Mouse (Mus musculus): ENCODE results near the gene Phf7. TPM values are rescaled to one million over a fixed set of nuclear protein-coding genes. Genes with fewer than 3 reads are reported as not detected.

The Phf7 gene
- polyA plus RNA-seq (2012; rRNA removed) (2.1 and 3.1 TPM in 2 replicates), polyA plus RNA-seq (2014; fragmentation: Nextera tagmentation; extraction: Ambion mirVana) (6.0 and 7.5 TPM in 2 replicates)

DNA sequence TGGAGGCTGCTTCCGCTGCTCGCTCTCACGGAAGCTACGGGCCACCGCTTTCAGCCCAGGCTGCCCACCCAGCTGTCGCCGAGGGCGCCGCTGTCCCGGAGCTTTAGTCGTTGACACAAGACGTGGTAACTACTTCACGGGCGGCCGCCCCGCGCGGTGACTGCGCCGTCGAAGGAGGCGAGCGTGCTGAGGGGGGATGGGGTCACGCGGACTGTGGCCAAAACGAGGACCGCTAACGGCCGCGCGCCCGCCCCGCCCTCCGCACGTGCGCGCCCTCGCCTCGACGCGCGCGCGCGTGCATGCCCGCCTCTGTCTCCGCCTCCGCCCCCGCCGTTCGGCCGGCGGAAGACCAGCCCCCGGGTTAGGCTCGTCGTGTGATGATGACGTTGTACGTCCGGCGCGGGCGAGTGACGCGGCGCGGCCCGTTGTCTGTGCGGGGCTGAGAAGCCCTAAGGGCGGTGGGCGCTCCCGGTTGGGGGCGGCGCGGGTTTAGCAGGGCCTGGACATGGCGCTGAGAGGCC, at the start of gene Phf7, which contains the start of gene Bap1:
TSS of gene Phf7 (minus strand) at position 234 of the 521 bp plus-strand sequence.
TSS of gene Bap1 (plus strand) at position 367 of the 521 bp plus-strand sequence.
- peak within 1 kb of the TSS; percentile 97 for H3K4me2 ChIP-seq (ENCODE audit: low read depth)
- H3K27me3 ChIP-seq (ENCODE audit: control insufficient read depth, insufficient read depth, low read length), result no peaks in the 10 kb centered on the region
- H3K4me3 ChIP-seq (ENCODE audit: insufficient read depth in 1 of 2, low read depth in 2 of 2, low read length in 2 of 2), result peak within 1 kb of the TSS; percentile 88 to 97
- ATAC-seq (ENCODE audit: insufficient read depth) (peak; percentile 91), DNase-seq (ENCODE audit: low read depth in 3 of 3, low spot score in 3 of 3) (peak; percentile 86 to 90 (median 86))
- peaks cover 31% of the 10 kb centered on the region for H3K36me3 ChIP-seq (replicated peaks; ENCODE audit: control insufficient read depth, insufficient read depth, low read depth)
- H3K9me3 ChIP-seq (ENCODE audit: control insufficient read depth, low read length), result no peaks in the 10 kb centered on the region
- TF ChIP-seq EP300 (IDR thresholded peaks at IDR 0.05; ENCODE audit: low read depth) (no peak), CTCF (IDR thresholded peaks at IDR 0.05; ENCODE audit: low read depth) (no peak; the same call in 1 of the 2 replicates)
- peaks cover 7 to 9% of the 10 kb centered on the region in 2 experiments for H3K4me1 ChIP-seq (replicated peaks; ENCODE audit: control insufficient read depth in 2 of 2, insufficient read depth in 2 of 2, low read length in 1 of 2)
- peak within 1 kb of the TSS; percentile 58 for H3K27ac ChIP-seq
- WGBS (ENCODE audit: insufficient replicate concordance), result under 1% methylated on average over 75 of the region's 75 CpGs
- H3K9ac ChIP-seq (replicated peaks), result peak within 1 kb of the TSS; percentile 94

DNA sequence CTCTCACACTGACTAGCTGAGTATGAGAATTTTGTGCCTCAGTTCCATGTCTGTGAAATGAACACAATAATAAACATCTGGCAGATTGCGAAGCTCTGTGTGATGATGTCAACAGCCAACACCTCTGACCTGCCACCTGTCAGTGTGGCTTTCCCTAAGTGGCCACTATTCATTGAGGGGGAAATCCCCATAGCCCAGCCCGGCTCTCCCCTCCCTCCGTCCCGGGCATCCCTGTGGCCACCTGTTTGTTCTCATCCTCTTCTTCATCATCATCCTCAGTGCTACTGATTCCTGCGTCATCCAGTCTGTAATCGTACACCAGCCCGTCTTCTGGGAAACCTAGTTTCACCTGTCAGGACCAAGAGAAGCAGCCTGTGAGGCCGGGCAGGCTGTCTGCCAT, 34.6 kb upstream of the Phf7 start:
- Histone ChIP-seq H3K36me3 (replicated peaks; ENCODE audit: control insufficient read depth, insufficient read depth, low read depth) (no peaks in the 10 kb centered on the region), H3K4me1 (replicated peaks; ENCODE audit: control insufficient read depth in 2 of 2, insufficient read depth in 2 of 2, low read length in 1 of 2) (no peaks in the 10 kb centered on the region), H3K4me2 (ENCODE audit: low read depth) (no peak overlapping the region), H3K9me3 (ENCODE audit: control insufficient read depth, low read length) (no peaks in the 10 kb centered on the region), H3K27ac (no peak overlapping the region), H3K9ac (replicated peaks) (no peak overlapping the region), H3K27me3 (ENCODE audit: control insufficient read depth, insufficient read depth, low read length) (no peaks in the 10 kb centered on the region), H3K4me3 (ENCODE audit: insufficient read depth in 1 of 2, low read depth in 2 of 2, low read length in 2 of 2) (no peak overlapping the region)
- no peak for ATAC-seq (ENCODE audit: insufficient read depth)
- no peak for TF ChIP-seq EP300 (IDR thresholded peaks at IDR 0.05; ENCODE audit: low read depth)
- TF ChIP-seq CTCF (IDR thresholded peaks at IDR 0.05; ENCODE audit: low read depth), result no peak
- WGBS (ENCODE audit: insufficient replicate concordance), result 65% methylated on average over 8 of the region's 8 CpGs
- DNase-seq (ENCODE audit: low read depth in 3 of 3, low spot score in 3 of 3), result no peak

DNA sequence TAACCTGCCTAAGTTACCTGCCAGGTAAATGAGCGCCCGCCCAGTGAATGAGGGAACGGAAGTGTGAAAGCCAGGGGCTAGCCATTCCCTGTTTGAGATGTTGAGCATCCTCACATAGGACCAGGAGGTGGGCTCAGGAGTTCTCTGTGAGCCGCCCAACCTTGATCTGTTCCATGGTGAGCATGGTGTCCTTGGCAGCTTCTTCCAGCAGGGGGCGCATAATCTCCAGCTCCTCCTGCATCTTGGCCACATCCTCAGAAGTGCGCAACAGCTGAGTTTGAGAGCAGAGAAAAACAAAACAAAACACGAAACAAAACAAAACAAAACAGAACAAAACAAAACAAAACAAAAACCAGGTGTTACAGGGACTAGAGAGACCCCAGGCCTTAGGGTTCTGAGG, 21.0 kb upstream of the Phf7 start:
- ATAC-seq (ENCODE audit: insufficient read depth), result no peak

DNA sequence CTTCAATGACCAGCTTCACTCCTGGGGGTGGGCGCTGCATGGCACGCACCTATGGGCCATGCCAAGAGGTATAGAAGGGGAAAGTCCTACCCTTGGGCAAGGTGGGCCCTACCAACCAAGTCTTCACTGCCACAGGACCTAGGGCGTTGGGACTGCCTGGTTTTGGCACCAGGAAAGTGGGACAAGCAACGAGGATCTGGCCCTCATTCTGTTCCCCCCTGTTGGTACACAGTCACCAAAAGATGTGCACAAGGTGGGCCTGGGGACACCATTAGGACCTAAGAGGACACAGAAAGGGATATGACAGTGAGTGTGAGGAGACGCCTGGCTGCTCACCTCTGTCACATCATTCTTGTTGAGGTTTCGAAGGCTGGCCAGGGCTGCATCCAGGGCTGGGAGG, 20.0 kb upstream of the Phf7 start:
- Histone ChIP-seq H3K27ac (no peak overlapping the region), H3K4me2 (ENCODE audit: low read depth) (no peak overlapping the region), H3K4me1 (replicated peaks; ENCODE audit: control insufficient read depth in 2 of 2, insufficient read depth in 2 of 2, low read length in 1 of 2) (no peaks in the 10 kb centered on the region), H3K9me3 (ENCODE audit: control insufficient read depth, low read length) (no peaks in the 10 kb centered on the region), H3K9ac (replicated peaks) (no peak overlapping the region), H3K36me3 (replicated peaks; ENCODE audit: control insufficient read depth, insufficient read depth, low read depth) (no peaks in the 10 kb centered on the region), H3K4me3 (ENCODE audit: insufficient read depth in 1 of 2, low read depth in 2 of 2, low read length in 2 of 2) (no peak overlapping the region), H3K27me3 (ENCODE audit: control insufficient read depth, insufficient read depth, low read length) (no peaks in the 10 kb centered on the region)
- no peak for TF ChIP-seq CTCF (IDR thresholded peaks at IDR 0.05; ENCODE audit: low read depth)
- no peak for TF ChIP-seq EP300 (IDR thresholded peaks at IDR 0.05; ENCODE audit: low read depth)
- ATAC-seq (ENCODE audit: insufficient read depth) (no peak), DNase-seq (ENCODE audit: low read depth in 3 of 3, low spot score in 3 of 3) (no peak)
- 67% methylated on average over 6 of the region's 6 CpGs for WGBS (ENCODE audit: insufficient replicate concordance)

More for the DNA sequence above, 21.0 kb upstream of the Phf7 start:
- H3K27me3 ChIP-seq (ENCODE audit: control insufficient read depth, insufficient read depth, low read length), result no peaks in the 10 kb centered on the region
- no peak for TF ChIP-seq EP300 (IDR thresholded peaks at IDR 0.05; ENCODE audit: low read depth)
- peak; percentile 96 for TF ChIP-seq CTCF (IDR thresholded peaks at IDR 0.05; ENCODE audit: low read depth)
- no peaks in the 10 kb centered on the region for H3K9me3 ChIP-seq (ENCODE audit: control insufficient read depth, low read length)
- no peaks in the 10 kb centered on the region for H3K36me3 ChIP-seq (replicated peaks; ENCODE audit: control insufficient read depth, insufficient read depth, low read depth)
- H3K4me2 ChIP-seq (ENCODE audit: low read depth), result no peak overlapping the region
- H3K27ac ChIP-seq, result no peak overlapping the region
- H3K9ac ChIP-seq (replicated peaks), result no peak overlapping the region
- WGBS (ENCODE audit: insufficient replicate concordance), result 22% methylated on average over 7 of the region's 7 CpGs
- peak in 2 of 3 experiments; percentile 34 to 46 for DNase-seq (ENCODE audit: low read depth in 3 of 3, low spot score in 3 of 3)
- no peaks in the 10 kb centered on the region for H3K4me1 ChIP-seq (replicated peaks; ENCODE audit: control insufficient read depth in 2 of 2, insufficient read depth in 2 of 2, low read length in 1 of 2)
- H3K4me3 ChIP-seq (ENCODE audit: insufficient read depth in 1 of 2, low read depth in 2 of 2, low read length in 2 of 2), result no peak overlapping the region

DNA sequence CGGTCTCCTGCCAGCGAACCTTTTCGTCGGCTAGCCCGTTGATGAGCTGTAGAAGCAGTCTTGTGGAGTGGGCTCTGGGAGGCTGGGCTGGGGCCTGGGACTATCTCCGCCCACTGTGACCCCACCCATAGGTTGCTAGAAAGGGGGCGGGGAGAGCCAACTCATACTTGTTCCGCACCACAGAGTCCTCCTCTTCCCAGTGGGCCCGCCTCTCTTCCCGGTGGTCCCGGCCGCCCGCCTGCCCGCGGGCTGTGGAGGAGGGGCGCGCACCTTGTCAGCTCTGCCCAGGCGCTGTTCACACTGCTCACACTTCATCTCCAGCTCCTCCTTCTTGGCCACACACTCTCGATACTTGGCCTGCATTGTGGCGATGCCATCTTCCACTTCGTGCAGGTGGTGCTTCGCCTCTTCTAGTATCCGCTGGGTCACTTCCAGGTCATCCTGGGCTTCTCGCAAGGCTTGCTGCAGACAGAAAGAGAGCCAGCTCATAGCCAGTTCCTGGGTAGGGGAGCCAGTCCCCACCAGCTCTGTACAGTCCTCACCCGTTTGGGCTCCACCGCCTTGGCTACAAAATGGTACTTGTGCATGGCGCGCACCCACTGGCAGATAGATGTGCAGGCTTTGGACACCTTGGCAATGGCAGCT, 18.5 kb upstream of the Phf7 start:
- H3K27me3 ChIP-seq (ENCODE audit: control insufficient read depth, insufficient read depth, low read length), result no peaks in the 10 kb centered on the region
- TF ChIP-seq EP300 (IDR thresholded peaks at IDR 0.05; ENCODE audit: low read depth) (no peak), CTCF (IDR thresholded peaks at IDR 0.05; ENCODE audit: low read depth) (no peak)
- no peaks in the 10 kb centered on the region for H3K36me3 ChIP-seq (replicated peaks; ENCODE audit: control insufficient read depth, insufficient read depth, low read depth)
- WGBS (ENCODE audit: insufficient replicate concordance), result 20% methylated on average over 28 of the region's 28 CpGs
- H3K4me3 ChIP-seq (ENCODE audit: insufficient read depth in 1 of 2, low read depth in 2 of 2, low read length in 2 of 2), result peak overlapping the region in 1 of 2 experiments; percentile 19; a peak in 1 of 4 replicates
- DNase-seq (ENCODE audit: low read depth in 3 of 3, low spot score in 3 of 3) (no peak), ATAC-seq (ENCODE audit: insufficient read depth) (peak; percentile 38)
- no peaks in the 10 kb centered on the region for H3K4me1 ChIP-seq (replicated peaks; ENCODE audit: control insufficient read depth in 2 of 2, insufficient read depth in 2 of 2, low read length in 1 of 2)
- no peak overlapping the region for H3K9ac ChIP-seq (replicated peaks)
- H3K9me3 ChIP-seq (ENCODE audit: control insufficient read depth, low read length), result no peaks in the 10 kb centered on the region
- no peak overlapping the region for H3K27ac ChIP-seq
- H3K4me2 ChIP-seq (ENCODE audit: low read depth), result peak overlapping the region; percentile 41

All from liver, embryonic 14.5 days (tissue).